Mouse (Mus musculus) heart, embryonic 11.5 days (tissue): ENCODE data around the gene Tnik. TPM values are rescaled to one million over a fixed set of nuclear protein-coding genes. Genes with fewer than 3 reads are reported as not detected.
A peak's percentile ranks its signal among the peaks of the same experiment; 100 is the strongest.

Experiments used
- ATAC-seq: fragments of 200-750 bp; cut with Nextera tagmentation; replicated peaks from 2 replicates; pipeline ENCODE4 v1.8.0; 2017; ENCODE audit warnings: moderate library complexity; ENCODE audit not compliant: insufficient number of reproducible peaks, low FRiP score, low TSS enrichment
- H3K27ac ChIP-seq: fragments of 300-500 bp; sonication (generic); 2 replicates; pipeline ENCODE4 v1.5.1; 2014; ENCODE audit warnings: mild to moderate bottlenecking, low read depth, low read length
- H3K27me3 ChIP-seq: fragments of 300-500 bp; sonication (generic); 2 replicates; pipeline ENCODE4 v1.6.1; 2014; ENCODE audit warnings: mild to moderate bottlenecking, low read length, mixed read lengths; ENCODE audit not compliant: control insufficient read depth, insufficient read depth
- H3K36me3 ChIP-seq: fragments of 300-500 bp; sonication (generic); 2 replicates; pipeline ENCODE4 v1.6.1; 2014; ENCODE audit warnings: mild to moderate bottlenecking, low read length, moderate library complexity, mixed read lengths; ENCODE audit not compliant: control insufficient read depth, insufficient read depth
- H3K4me1 ChIP-seq: fragments of 300-500 bp; sonication (generic); 2 replicates; pipeline ENCODE4 v1.6.1; 2014; ENCODE audit warnings: low read length; ENCODE audit not compliant: control insufficient read depth, insufficient read depth
- H3K4me2 ChIP-seq: fragments of 300-500 bp; sonication (generic); 2 replicates; pipeline ENCODE4 v1.6.1; 2014; ENCODE audit warnings: mild to moderate bottlenecking, moderate library complexity
- H3K4me3 ChIP-seq: fragments of 300-500 bp; sonication (generic); 2 replicates; pipeline ENCODE4 v1.5.1; 2014; ENCODE audit warnings: low read depth, low read length
- H3K9ac ChIP-seq: fragments of 300-500 bp; sonication (generic); 2 replicates; pipeline ENCODE4 v1.6.1; 2014; ENCODE audit warnings: mild to moderate bottlenecking, low read depth, low read length, moderate library complexity
- H3K9me3 ChIP-seq: fragments of 300-500 bp; sonication (generic); replicated peaks from 2 replicates; pipeline ENCODE4 v1.6.1; 2016; ENCODE audit warnings: low read length; ENCODE audit not compliant: control insufficient read depth
- WGBS: fragments of 180-500 bp; shearing (Covaris S2); extraction: QIAGEN DNeasy Blood & Tissue Kit; methylation state at CpG from one replicate; pipeline ENCODE4 v1.1.7; 2014; ENCODE audit not compliant: insufficient replicate concordance; 5-methylcytosine and 5-hydroxymethylcytosine counted together
- polyA plus RNA-seq: library from polyadenylated mRNA; unstranded; fragments of >200 nt; fragmentation: Nextera tagmentation; extraction: Ambion mirVana; gene quantifications from 2 replicates; pipeline ENCODE4 v1.2.1, GENCODE M21; 2014

Gene Tnik
- polyA plus RNA-seq, 1 experiment from 2014 or later, result 7.6 TPM

GRCm38 (mm10) chr3:28466688-28467087, 203.7 kb downstream of the Tnik start:
- 77% methylated on average over 4 of the region's 4 CpGs for WGBS

GRCm38 (mm10) chr3:28467148-28467754, 204.2 kb downstream of the Tnik start:
- no peaks in the 10 kb centered on the region for H3K36me3 ChIP-seq
- no peak for ATAC-seq
- H3K4me1 ChIP-seq, result no peaks in the 10 kb centered on the region
- H3K27me3 ChIP-seq, result no peaks in the 10 kb centered on the region
- 67% methylated on average over 1 of the region's 1 CpGs for WGBS
- no peaks in the 10 kb centered on the region for H3K9me3 ChIP-seq
- H3K4me2 ChIP-seq, result no peak overlapping the region
- H3K4me3 ChIP-seq, result no peak overlapping the region
- no peak overlapping the region for H3K9ac ChIP-seq
- no peak overlapping the region for H3K27ac ChIP-seq

More at GRCm38 (mm10) chr3:28466688-28467087, 203.7 kb downstream of the Tnik start:
- Histone ChIP-seq H3K4me3 (no peak overlapping the region), H3K36me3 (no peaks in the 10 kb centered on the region), H3K9ac (no peak overlapping the region), H3K27me3 (no peaks in the 10 kb centered on the region), H3K9me3 (no peaks in the 10 kb centered on the region), H3K27ac (no peak overlapping the region), H3K4me2 (no peak overlapping the region), H3K4me1 (no peaks in the 10 kb centered on the region)
- no peak for ATAC-seq

- ATAC-seq, result no peak
- Histone ChIP-seq H3K27me3 (no peaks in the 10 kb centered on the region), H3K4me1 (no peaks in the 10 kb centered on the region), H3K36me3 (no peaks in the 10 kb centered on the region), H3K9me3 (no peaks in the 10 kb centered on the region), H3K27ac (no peak overlapping the region), H3K4me2 (no peak overlapping the region), H3K9ac (no peak overlapping the region), H3K4me3 (no peak overlapping the region)
- whole genome bisulfite sequencing, result 54% methylated on average over 4 of the region's 4 CpGs
These were observed 204.9 kb downstream of the Tnik start for GRCm38 (mm10) chr3:28467871-28468285.

DNA sequence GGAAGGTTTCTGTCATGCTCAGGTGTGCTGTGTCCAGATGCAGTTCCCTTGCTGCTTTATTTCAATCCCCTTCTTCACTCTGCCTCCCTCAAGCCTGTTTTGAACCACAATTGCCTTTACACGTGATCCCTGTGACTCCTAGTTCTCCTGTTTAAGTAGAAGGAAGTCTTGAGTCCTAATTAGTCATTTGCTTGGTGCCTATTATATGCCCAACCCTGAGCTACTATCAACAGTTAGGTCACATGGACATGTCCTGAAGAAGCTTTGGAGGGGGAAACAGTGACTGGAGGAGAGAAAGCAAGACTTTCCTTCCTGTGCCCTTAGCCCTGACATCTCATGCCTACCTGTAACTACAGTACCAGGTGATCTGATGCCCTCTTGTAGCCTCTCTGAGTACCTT, 210.4 kb downstream of the Tnik start:
- no peak overlapping the region for H3K9ac ChIP-seq
- no peaks in the 10 kb centered on the region for H3K4me1 ChIP-seq
- no peak overlapping the region for H3K4me3 ChIP-seq
- H3K27ac ChIP-seq, result no peak overlapping the region
- H3K4me2 ChIP-seq, result no peak overlapping the region
- no peaks in the 10 kb centered on the region for H3K9me3 ChIP-seq
- ATAC-seq, result no peak
- no peaks in the 10 kb centered on the region for H3K27me3 ChIP-seq
- no peaks in the 10 kb centered on the region for H3K36me3 ChIP-seq
- WGBS, result 72% methylated on average over 1 of the region's 1 CpGs

DNA sequence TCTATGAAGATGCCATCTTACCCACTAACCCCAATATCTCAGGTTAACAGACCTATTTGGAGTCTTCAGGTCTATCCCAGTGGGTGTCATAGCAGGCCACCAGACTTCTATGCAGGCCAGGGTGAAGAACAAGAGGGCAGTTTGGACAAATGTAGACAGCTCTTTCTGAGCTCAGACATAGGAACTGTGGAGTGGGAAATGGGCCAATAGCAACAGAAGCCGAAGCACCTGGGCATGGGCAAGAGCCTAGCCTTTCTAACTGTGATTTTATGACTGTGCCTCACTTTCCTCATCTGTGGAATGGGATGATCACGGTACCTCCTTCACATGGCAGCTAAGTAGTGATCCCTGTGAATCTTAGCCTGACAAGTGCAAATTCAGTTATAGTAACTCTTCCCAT, 214.4 kb downstream of the Tnik start:
- 82% methylated on average over 2 of the region's 2 CpGs for WGBS

DNA sequence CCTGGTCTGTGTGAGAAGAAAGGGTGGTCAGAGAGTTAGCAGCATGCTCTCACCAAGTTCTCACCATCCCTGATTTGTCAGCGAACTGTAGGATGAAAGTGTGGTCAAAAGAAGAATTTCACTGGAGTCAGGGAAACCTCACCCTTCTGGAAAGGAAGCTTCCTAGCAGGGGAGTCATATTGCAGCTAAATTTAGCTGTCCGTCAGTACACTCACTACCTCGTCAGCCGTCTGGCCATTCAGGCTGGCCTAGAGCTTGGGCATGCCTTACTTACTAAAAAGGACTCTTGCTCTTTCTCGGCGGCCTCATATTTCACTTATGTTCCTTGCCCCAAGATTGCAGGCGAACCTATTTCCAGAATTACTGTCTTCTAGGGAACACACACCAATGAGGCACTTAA, 222.7 kb downstream of the Tnik start:
- Histone ChIP-seq H3K4me1 (no peaks in the 10 kb centered on the region), H3K27ac (peak overlapping the region; percentile 22; the same call in 1 of the 2 replicates), H3K4me2 (no peak overlapping the region), H3K4me3 (no peak overlapping the region), H3K27me3 (no peaks in the 10 kb centered on the region), H3K9ac (no peak overlapping the region), H3K9me3 (peaks cover 2% of the 10 kb centered on the region; the same call in 1 of the 2 replicates), H3K36me3 (no peaks in the 10 kb centered on the region)
- ATAC-seq, result no peak
- WGBS, result 46% methylated on average over 7 of the region's 7 CpGs

More for the DNA sequence above, 214.4 kb downstream of the Tnik start:
- Histone ChIP-seq H3K9ac (no peak overlapping the region), H3K4me1 (no peaks in the 10 kb centered on the region), H3K9me3 (no peaks in the 10 kb centered on the region), H3K27me3 (no peaks in the 10 kb centered on the region), H3K27ac (no peak overlapping the region), H3K36me3 (no peaks in the 10 kb centered on the region), H3K4me2 (no peak overlapping the region), H3K4me3 (no peak overlapping the region)
- ATAC-seq, result no peak

- no peaks in the 10 kb centered on the region for H3K27me3 ChIP-seq
- ATAC-seq, result no peak
These were observed 224.4 kb downstream of the Tnik start for GRCm38 (mm10) chr3:28487418-28487817.

GRCm38 (mm10) chr3:28491085-28492041, 228.3 kb downstream of the Tnik start:
- no peak for ATAC-seq
- no peaks in the 10 kb centered on the region for H3K4me1 ChIP-seq
- H3K27ac ChIP-seq, result no peak overlapping the region
- peaks cover 2% of the 10 kb centered on the region; the same call in 1 of the 2 replicates for H3K9me3 ChIP-seq
- H3K4me2 ChIP-seq, result no peak overlapping the region
- H3K9ac ChIP-seq, result no peak overlapping the region
- H3K27me3 ChIP-seq, result no peaks in the 10 kb centered on the region
- no peaks in the 10 kb centered on the region for H3K36me3 ChIP-seq
- no peak overlapping the region for H3K4me3 ChIP-seq
- WGBS, result 63% methylated on average over 11 of the region's 11 CpGs

More at GRCm38 (mm10) chr3:28487418-28487817, 224.4 kb downstream of the Tnik start:
- H3K4me2 ChIP-seq, result no peak overlapping the region
- H3K4me1 ChIP-seq, result no peaks in the 10 kb centered on the region
- H3K36me3 ChIP-seq, result no peaks in the 10 kb centered on the region
- H3K9me3 ChIP-seq, result peaks cover 2% of the 10 kb centered on the region; the same call in 1 of the 2 replicates
- H3K4me3 ChIP-seq, result no peak overlapping the region
- no peak overlapping the region for H3K27ac ChIP-seq
- 91% methylated on average over 9 of the region's 9 CpGs for WGBS
- H3K9ac ChIP-seq, result no peak overlapping the region
